Mouse (Mus musculus) layer of hippocampus, postnatal 25 days (tissue): ENCODE measurements around the gene Cd59a. TPM values are rescaled to one million over a fixed set of nuclear protein-coding genes. Genes with fewer than 3 reads are reported as not detected.
"Not testable (repeated sequence)": the region's sequence is repeated elsewhere in the genome, so short reads cannot be mapped to it uniquely, and the experiment has no call there.

ENCODE experiments used
- DNase-seq, 2 experiments: peaks; one replicate each; pipeline ENCODE4 v3.0.0; 2022; ENCODE audit warnings: mixed read lengths in 2 of 2, low spot score in 1 of 2; ENCODE audit errors: extremely low spot score in 1 of 2
- total RNA-seq, 2 experiments: library from RNA; stranded (reverse); gene quantifications; 2 replicates each; pipeline ENCODE4 v1.2.3; 2021

Cd59a gene
- total RNA-seq = 1 to 10 TPM; 3.8 TPM

DNA sequence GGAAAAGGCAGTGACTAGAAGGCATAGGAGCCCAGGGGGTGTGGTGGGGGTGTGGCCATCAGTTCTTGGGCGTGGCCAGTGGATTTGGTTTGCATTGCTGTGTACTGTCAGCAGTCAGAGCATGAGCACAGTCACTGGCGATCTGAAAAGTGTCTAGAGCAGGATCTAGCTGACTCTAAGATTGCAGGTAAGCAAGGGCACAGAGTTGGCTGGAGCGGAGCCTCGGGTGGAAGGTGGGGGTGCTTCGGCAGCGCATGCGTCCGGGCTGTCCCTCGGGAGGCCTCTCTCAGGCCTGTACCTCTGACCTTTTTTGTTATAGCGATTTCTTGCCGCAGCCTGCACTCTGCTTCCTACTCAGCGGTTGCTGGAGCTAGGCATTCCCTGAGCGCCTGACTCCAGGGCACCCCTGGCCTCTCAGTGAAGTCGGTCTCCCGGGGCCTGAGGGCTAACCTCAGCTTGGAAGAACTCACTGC, at the start of gene Cd59a:
Gene Cd59a (plus strand): TSS at position 61 of the 473 bp plus-strand sequence.
- peak; percentile 16 to 32 for DNase-seq

GRCm38 (mm10) chr2:104058381-104058780, 37.2 kb upstream of the Cd59a start:
- no peak for DNase-seq

GRCm38 (mm10) chr2:104058954-104059353, 36.6 kb upstream of the Cd59a start:
- DNase-seq = no peak

DNA sequence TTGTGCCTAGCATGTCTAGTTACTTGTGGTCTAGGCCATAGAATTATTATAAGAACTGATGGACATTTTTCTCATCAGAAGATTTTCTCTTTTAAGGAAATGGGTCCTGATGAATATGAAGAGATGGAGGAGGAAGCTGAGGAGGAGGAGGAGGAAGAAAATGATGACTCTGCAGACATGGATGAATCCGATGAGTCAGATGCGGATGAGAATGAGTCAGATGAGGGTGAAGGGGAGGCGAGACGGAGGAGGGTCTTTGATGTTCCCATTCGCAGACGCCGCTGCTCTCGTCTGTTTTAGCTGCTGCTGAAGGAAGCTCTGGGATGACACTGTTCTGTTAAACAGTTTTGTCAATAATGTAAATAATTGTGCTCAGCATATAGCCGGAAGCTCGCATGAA, 35.8 kb upstream of the Cd59a start:
- DNase-seq = no peak

GRCm38 (mm10) chr2:104060996-104061395, 34.6 kb upstream of the Cd59a start:
- DNase-seq = no peak

GRCm38 (mm10) chr2:104062665-104063064, 32.9 kb upstream of the Cd59a start:
- no peak for DNase-seq

- DNase-seq = no peak
These were observed 31.4 kb upstream of the Cd59a start for GRCm38 (mm10) chr2:104064152-104064551.

GRCm38 (mm10) chr2:104065526-104065925, 30.1 kb upstream of the Cd59a start, which contains the start of gene Gm10912:
TSS of gene Gm10912 (plus strand) at chr2:104065826.
- DNase-seq = not testable (repeated sequence)

GRCm38 (mm10) chr2:104068450-104068849, 27.2 kb upstream of the Cd59a start, which contains the start of gene Gm10799:
TSS of gene Gm10799 (minus strand) at chr2:104068550.
- DNase-seq = not testable (repeated sequence)

DNA sequence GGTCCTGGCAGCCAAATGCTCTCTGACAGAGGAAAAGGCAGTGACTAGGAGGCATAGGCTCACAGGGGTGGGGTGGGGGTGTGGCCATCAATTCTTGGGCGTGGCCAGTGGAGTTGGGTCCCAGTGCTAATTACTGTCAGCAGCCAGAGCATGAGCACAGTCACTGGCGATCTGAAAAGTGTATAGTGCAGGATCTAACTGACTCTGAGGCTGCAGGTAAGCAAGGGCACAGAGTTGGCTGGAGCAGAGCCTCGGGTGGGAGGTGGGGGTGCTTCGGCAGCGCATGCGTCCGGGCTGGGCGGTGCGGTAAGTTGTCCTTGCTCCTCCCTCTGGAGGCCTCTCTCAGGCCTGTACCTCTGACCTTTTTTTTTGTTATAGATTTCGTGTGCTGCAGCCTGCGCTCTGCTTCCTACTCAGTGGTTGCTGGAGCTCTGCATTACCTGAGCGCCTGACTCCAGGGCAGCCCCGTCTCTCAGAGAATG, 25.9 kb upstream of the Cd59a start, which contains the start of gene Cd59b:
Gene Cd59b (plus strand): TSS at position 146 of the 482 bp plus-strand sequence.
- no peak for DNase-seq

- not testable (repeated sequence) for DNase-seq
These were observed 17.3 kb upstream of the Cd59a start for GRCm38 (mm10) chr2:104078285-104078684.

DNA sequence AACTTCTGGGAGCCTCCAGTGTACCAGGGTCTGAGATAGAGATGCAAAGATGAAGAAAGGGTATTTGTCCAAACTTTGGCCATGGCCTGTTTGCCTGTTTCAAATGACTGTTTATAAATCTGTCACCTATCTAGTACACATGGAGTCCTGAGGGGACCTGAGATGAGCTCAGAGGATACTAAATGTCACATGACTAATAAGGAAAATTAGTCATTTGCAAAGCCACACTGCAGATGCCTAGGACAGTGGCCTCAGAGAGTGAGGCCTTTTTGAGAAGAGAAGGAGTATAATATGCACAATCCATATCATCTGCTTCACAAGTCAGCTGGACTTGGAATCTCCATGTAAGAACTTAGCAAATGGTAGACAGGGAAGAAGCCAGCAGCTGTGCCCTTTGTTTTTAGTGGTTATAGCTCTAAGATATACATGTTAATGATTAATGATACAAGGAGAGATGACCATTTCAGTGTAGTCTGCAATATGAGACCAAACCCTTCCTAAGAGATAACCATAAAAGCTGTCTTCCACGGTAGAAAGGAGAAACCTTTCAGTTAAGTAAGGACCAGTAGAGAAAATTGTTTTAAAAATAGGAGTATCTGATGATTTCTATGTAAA, 14.1 kb upstream of the Cd59a start:
- DNase-seq = not testable (repeated sequence)

- DNase-seq = no peak
These were observed 13.1 kb upstream of the Cd59a start for GRCm38 (mm10) chr2:104082474-104082873.

- DNase-seq = not testable (repeated sequence)
These were observed 11.6 kb upstream of the Cd59a start for GRCm38 (mm10) chr2:104084027-104084426.

DNA sequence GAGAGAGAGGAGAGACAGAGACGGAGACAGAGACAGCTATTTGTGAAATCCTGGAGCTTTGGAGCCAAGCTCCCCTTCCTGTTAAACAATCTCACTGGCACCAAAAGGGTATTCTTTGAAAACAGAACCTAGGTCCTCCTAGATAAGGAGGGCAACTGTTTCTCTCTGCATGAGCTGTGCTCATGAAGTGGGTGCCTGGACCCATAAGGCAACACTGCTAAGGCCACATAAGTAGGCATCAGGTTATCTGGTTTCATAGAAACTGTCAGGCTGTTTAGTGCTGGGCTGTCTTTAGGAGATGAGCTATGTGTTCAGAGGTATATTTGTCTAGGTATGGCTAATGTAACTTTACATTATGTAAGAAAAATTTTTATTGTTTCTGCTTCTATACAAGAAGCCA, 8.0 kb upstream of the Cd59a start:
- not testable (repeated sequence) for DNase-seq

DNA sequence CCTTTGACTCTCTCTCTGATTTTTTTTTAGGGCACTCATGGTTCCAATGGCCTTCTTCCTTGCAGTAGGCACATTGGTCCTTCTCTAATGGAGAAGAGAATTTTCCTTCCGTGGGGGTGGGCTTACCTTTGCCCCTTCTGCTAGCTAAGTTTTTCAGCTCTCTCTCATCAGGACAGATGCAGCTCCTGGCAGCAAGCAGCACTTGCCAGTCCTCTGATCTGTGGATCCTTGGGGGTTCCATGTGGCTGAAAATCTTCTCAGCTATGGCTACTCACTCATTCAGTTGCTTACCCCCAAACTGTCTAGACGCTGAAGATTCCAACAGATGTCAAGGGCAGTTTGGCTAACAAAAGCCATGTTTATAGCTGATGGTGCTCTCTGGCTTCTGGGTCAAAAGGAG, 2.3 kb upstream of the Cd59a start:
- DNase-seq = no peak

GRCm38 (mm10) chr2:104096256-104096655, 655 bp downstream of the Cd59a start:
- DNase-seq = no peak

DNA sequence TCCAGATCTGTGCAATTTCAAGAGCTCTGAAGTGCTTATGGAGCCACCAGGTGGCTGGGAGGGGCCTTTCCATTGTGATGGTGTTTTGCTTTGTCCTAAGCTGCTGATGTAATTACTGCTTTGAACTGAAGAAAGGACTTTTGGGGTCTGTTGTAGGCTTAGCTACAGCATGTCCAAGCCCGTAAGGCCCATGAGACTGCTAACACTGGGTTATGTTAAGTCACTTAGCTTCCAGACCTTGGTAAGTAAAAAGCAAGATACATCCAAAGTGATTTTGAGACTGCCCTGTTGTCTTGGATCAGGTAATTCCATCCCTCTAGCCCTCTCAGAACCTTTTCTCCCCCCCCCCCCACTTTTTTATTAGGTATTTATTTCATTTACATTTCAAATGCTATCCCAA, 1.2 kb downstream of the Cd59a start:
- not testable (repeated sequence) for DNase-seq

DNA sequence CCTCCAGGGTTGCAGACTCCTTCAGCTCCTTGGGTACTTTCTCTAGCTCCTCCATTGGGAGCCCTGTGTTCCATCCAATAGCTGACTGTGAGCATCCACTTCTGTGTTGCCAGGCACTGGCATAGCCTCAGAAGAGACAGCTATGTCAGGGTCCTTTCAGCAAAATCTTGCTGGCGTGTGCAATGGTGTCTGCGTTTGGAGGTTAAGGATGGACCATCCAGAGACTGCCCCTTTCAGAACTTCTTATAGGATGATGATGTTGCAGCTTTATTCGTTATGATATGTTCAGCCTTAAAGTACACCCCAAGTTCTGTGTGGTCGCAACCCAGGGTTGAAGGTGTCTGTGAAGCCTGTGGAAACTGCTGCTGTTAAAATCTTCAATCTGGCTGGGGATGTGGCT, 1.8 kb downstream of the Cd59a start:
- DNase-seq = not testable (repeated sequence)

- no peak for DNase-seq
These were observed 3.1 kb downstream of the Cd59a start for GRCm38 (mm10) chr2:104098529-104099230.

DNA sequence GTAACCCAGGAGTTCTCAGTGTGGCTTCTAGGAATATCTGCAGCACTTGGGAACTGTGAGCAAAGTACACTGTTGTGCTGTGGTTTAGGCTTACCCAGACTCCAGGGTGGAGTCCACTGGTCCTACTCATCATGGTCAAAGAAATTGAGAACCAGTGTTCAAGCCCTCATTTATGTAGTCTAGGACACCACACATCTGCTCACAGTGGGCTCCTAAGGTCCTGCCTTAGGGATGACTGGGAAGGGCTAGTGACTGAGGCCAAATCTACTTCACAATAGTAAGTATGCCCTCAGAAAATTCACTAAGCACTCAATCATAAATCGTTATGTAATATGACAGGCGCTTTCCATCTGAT, 3.6 kb downstream of the Cd59a start:
- no peak for DNase-seq

DNA sequence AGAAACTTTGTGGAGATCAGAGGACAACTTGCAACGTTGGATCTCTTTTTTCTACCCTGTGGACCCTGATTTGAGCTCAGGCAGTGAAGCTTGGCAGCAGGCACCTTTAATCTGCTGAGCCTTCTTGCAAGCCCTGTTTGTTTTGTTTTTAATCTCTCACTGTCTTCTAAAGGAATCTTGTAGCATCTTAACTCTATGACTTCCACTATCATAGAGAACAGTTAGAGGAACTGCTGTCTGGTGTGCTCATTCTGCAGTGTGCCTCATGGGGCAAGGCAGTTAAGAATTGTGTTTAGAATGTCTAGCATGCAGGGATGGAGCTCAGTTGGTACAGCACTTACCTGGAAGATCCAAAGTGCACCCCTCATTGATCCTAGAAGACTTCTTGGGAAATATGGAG, 4.3 kb downstream of the Cd59a start:
- DNase-seq = no peak
